Mouse (Mus musculus): ENCODE results near the gene Ppp1r13l.

GRCm38 (mm10) chr7:19335583-19335982, 24.0 kb upstream of the Ppp1r13l start:
- TF ChIP-seq ZC3H11A (IDR thresholded peaks at IDR 0.05; ENCODE audit: borderline replicate concordance, low read depth, low read length) (no peak), CHD2 (IDR thresholded peaks at IDR 0.05; ENCODE audit: low read depth, low read length) (no peak), MAFK (IDR thresholded peaks at IDR 0.05; ENCODE audit: insufficient read depth, low read depth, low read length) (no peak)
